Mouse (Mus musculus): ENCODE data around the gene Mpzl3. TPM values are rescaled to one million over a fixed set of nuclear protein-coding genes. Genes with fewer than 3 reads are reported as not detected.

The Mpzl3 gene
- polyA plus RNA-seq, 1 experiment from 2014 or later = 5.4 TPM

- Histone ChIP-seq H3K9ac (no peak overlapping the region), H3K36me3 (no peaks in the 10 kb centered on the region; the same call in 1 of the 2 replicates), H3K4me1 (replicated peaks) (no peaks in the 10 kb centered on the region), H3K27ac (no peak overlapping the region), H3K4me2 (replicated peaks) (no peak overlapping the region), H3K9me3 (no peaks in the 10 kb centered on the region), H3K4me3 (replicated peaks) (no peak overlapping the region), H3K27me3 (replicated peaks) (no peaks in the 10 kb centered on the region)
- WGBS = 91% methylated on average over 1 of the region's 1 CpGs
- ATAC-seq = no peak
Observed at GRCm38 (mm10) chr9:45049731-45050130, 5.3 kb upstream of the Mpzl3 start.

DNA sequence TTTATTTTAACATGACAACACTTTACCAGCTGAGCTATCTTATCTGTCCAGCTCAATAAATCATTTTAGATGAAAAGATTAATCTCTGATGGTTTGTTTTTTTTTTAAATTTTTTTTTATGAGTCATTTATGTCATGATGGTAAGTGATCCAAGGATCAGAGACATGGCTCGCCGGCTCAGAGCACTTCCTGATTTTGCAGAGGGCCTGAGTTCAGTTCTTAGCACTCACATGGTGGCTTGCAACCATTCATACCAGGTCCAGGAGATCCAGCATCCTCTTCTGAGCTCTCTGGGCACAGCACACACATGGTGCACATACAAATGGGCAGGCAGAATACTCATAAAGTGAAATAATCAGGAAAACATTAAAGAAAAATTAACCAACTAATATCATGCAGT lies 4.7 kb upstream of the Mpzl3 start:
- no peaks in the 10 kb centered on the region for H3K4me1 ChIP-seq (replicated peaks)
- no peaks in the 10 kb centered on the region for H3K27me3 ChIP-seq (replicated peaks)
- no peak for ATAC-seq
- no peaks in the 10 kb centered on the region; the same call in 1 of the 2 replicates for H3K36me3 ChIP-seq
- H3K9me3 ChIP-seq = no peaks in the 10 kb centered on the region
- no peak overlapping the region for H3K27ac ChIP-seq
- no peak overlapping the region for H3K4me2 ChIP-seq (replicated peaks)
- H3K9ac ChIP-seq = no peak overlapping the region
- no peak overlapping the region for H3K4me3 ChIP-seq (replicated peaks)
- 86% methylated on average over 2 of the region's 2 CpGs for WGBS

- H3K27ac ChIP-seq = no peak overlapping the region
Observed at GRCm38 (mm10) chr9:45058304-45058940, 3.4 kb downstream of the Mpzl3 start.

DNA sequence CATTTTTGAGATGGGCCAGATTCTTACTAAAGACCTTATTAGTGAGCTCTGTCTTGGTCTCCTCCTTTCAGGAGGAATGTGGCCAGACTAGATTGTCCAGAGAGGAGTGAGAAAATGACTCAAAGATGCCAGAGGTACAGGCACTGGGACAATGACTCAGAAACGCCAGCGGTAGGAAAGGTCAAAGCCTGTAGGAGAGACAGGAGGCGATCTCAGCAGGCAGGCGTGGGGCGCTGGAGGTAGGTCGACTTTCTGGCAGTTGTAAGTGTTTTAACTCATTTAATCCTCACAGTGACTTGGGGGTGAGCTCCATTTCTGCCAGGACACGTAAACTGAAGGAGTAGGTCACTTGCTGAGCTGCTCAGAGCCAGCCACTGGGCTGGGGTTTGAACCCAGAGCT lies 5.2 kb downstream of the Mpzl3 start:
- Histone ChIP-seq H3K4me1 (replicated peaks) (peaks cover 5% of the 10 kb centered on the region; the same call in 1 of the 2 replicates), H3K36me3 (no peaks in the 10 kb centered on the region), H3K27ac (no peak overlapping the region), H3K9me3 (no peaks in the 10 kb centered on the region), H3K4me3 (replicated peaks) (no peak overlapping the region), H3K4me2 (replicated peaks) (no peak overlapping the region), H3K9ac (no peak overlapping the region), H3K27me3 (replicated peaks) (no peaks in the 10 kb centered on the region)
- WGBS = 41% methylated on average over 7 of the region's 7 CpGs
- peak; percentile 35; the same call in 1 of the 2 replicates for ATAC-seq

More at GRCm38 (mm10) chr9:45058304-45058940, 3.4 kb downstream of the Mpzl3 start:
- no peak for ATAC-seq
- WGBS = 38% methylated on average over 5 of the region's 5 CpGs
- no peak overlapping the region for H3K4me3 ChIP-seq (replicated peaks)
- no peaks in the 10 kb centered on the region for H3K9me3 ChIP-seq
- no peaks in the 10 kb centered on the region for H3K36me3 ChIP-seq
- no peaks in the 10 kb centered on the region for H3K27me3 ChIP-seq (replicated peaks)
- H3K4me2 ChIP-seq (replicated peaks) = no peak overlapping the region
- no peak overlapping the region for H3K9ac ChIP-seq
- peaks cover 5% of the 10 kb centered on the region; the same call in 1 of the 2 replicates for H3K4me1 ChIP-seq (replicated peaks)

- no peaks in the 10 kb centered on the region for H3K36me3 ChIP-seq
- H3K4me2 ChIP-seq (replicated peaks) = no peak overlapping the region
- no peak overlapping the region for H3K27ac ChIP-seq
- H3K4me3 ChIP-seq (replicated peaks) = no peak overlapping the region
- H3K4me1 ChIP-seq (replicated peaks) = peaks cover 5% of the 10 kb centered on the region; the same call in 1 of the 2 replicates
- 46% methylated on average over 3 of the region's 3 CpGs for WGBS
- H3K9me3 ChIP-seq = no peaks in the 10 kb centered on the region
- peak; percentile 26; the same call in 1 of the 2 replicates for ATAC-seq
- H3K9ac ChIP-seq = no peak overlapping the region
- H3K27me3 ChIP-seq (replicated peaks) = no peaks in the 10 kb centered on the region
Observed at GRCm38 (mm10) chr9:45062677-45063076, 7.7 kb downstream of the Mpzl3 start.

GRCm38 (mm10) chr9:45064421-45064820 lies 9.4 kb downstream of the Mpzl3 start:
- ATAC-seq = no peak
- no peaks in the 10 kb centered on the region for H3K36me3 ChIP-seq
- no peak overlapping the region for H3K27ac ChIP-seq
- H3K27me3 ChIP-seq (replicated peaks) = no peaks in the 10 kb centered on the region
- no peak overlapping the region for H3K9ac ChIP-seq
- H3K4me2 ChIP-seq (replicated peaks) = no peak overlapping the region
- no peak overlapping the region for H3K4me3 ChIP-seq (replicated peaks)
- H3K9me3 ChIP-seq = no peaks in the 10 kb centered on the region
- WGBS = 89% methylated on average over 6 of the region's 6 CpGs
- peaks cover 5% of the 10 kb centered on the region; the same call in 1 of the 2 replicates for H3K4me1 ChIP-seq (replicated peaks)

GRCm38 (mm10) chr9:45066735-45067134 lies 11.7 kb downstream of the Mpzl3 start:
- Histone ChIP-seq H3K27me3 (replicated peaks) (no peaks in the 10 kb centered on the region), H3K4me1 (replicated peaks) (no peaks in the 10 kb centered on the region), H3K4me3 (replicated peaks) (no peak overlapping the region), H3K4me2 (replicated peaks) (no peak overlapping the region), H3K9ac (no peak overlapping the region), H3K36me3 (no peaks in the 10 kb centered on the region), H3K9me3 (no peaks in the 10 kb centered on the region), H3K27ac (no peak overlapping the region)
- WGBS = 77% methylated on average over 4 of the region's 4 CpGs
- ATAC-seq = no peak

DNA sequence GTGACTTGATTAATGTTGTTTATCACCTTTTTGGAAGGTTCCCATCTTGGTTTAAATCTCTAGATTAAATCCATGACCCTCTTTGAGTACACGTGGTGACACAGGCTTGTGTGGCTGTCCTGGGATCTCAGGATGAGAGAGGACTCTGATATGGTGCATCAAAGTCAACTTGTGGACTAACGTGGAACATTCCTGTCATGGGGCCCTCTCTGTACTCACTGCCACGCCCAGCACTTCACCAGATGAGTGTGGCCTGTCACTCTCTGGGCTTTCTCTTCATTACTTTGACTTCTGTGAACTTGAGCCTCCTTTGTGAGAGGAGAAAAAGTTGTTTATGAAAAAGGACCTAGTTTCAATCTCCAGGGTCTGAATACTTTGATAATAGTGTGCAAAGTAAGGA lies 16.8 kb downstream of the Mpzl3 start:
- 51% methylated on average over 3 of the region's 3 CpGs for WGBS
- Histone ChIP-seq H3K9ac (no peak overlapping the region), H3K4me1 (replicated peaks) (no peaks in the 10 kb centered on the region), H3K27ac (no peak overlapping the region), H3K27me3 (replicated peaks) (no peaks in the 10 kb centered on the region), H3K36me3 (no peaks in the 10 kb centered on the region), H3K4me3 (replicated peaks) (no peak overlapping the region), H3K9me3 (no peaks in the 10 kb centered on the region), H3K4me2 (replicated peaks) (no peak overlapping the region)
- no peak for ATAC-seq

- H3K4me3 ChIP-seq (replicated peaks) = no peak overlapping the region
- ATAC-seq = no peak
- WGBS = 70% methylated on average over 3 of the region's 3 CpGs
- no peak overlapping the region for H3K4me2 ChIP-seq (replicated peaks)
- H3K9me3 ChIP-seq = no peaks in the 10 kb centered on the region
- H3K27ac ChIP-seq = no peak overlapping the region
- no peaks in the 10 kb centered on the region for H3K4me1 ChIP-seq (replicated peaks)
- no peaks in the 10 kb centered on the region for H3K36me3 ChIP-seq
- H3K27me3 ChIP-seq (replicated peaks) = no peaks in the 10 kb centered on the region
- H3K9ac ChIP-seq = no peak overlapping the region
Observed at GRCm38 (mm10) chr9:45077859-45078258, 22.9 kb downstream of the Mpzl3 start.

- Histone ChIP-seq H3K9me3 (no peaks in the 10 kb centered on the region), H3K27me3 (replicated peaks) (no peaks in the 10 kb centered on the region), H3K27ac (no peak within 1 kb of the TSS), H3K4me3 (replicated peaks) (no peak within 1 kb of the TSS), H3K9ac (no peak within 1 kb of the TSS), H3K4me1 (replicated peaks) (no peaks in the 10 kb centered on the region), H3K36me3 (no peaks in the 10 kb centered on the region), H3K4me2 (replicated peaks) (no peak within 1 kb of the TSS)
- no peak for ATAC-seq
- 85% methylated on average over 5 of the region's 5 CpGs for WGBS
Observed at GRCm38 (mm10) chr9:45079011-45079410, 24.0 kb downstream of the Mpzl3 start, which contains the start of gene Jaml. Gene Jaml (plus strand): TSS chr9:45079183.

- no peaks in the 10 kb centered on the region for H3K4me1 ChIP-seq (replicated peaks)
- no peak overlapping the region for H3K9ac ChIP-seq
- H3K27me3 ChIP-seq (replicated peaks) = no peaks in the 10 kb centered on the region; the same call in 1 of the 2 replicates
- no peak overlapping the region for H3K4me3 ChIP-seq (replicated peaks)
- WGBS = 90% methylated on average over 3 of the region's 3 CpGs
- H3K36me3 ChIP-seq = no peaks in the 10 kb centered on the region
- H3K4me2 ChIP-seq (replicated peaks) = no peak overlapping the region
- H3K9me3 ChIP-seq = no peaks in the 10 kb centered on the region
- no peak overlapping the region for H3K27ac ChIP-seq
- ATAC-seq = no peak
Observed at GRCm38 (mm10) chr9:45083132-45083531, 28.1 kb downstream of the Mpzl3 start.

DNA sequence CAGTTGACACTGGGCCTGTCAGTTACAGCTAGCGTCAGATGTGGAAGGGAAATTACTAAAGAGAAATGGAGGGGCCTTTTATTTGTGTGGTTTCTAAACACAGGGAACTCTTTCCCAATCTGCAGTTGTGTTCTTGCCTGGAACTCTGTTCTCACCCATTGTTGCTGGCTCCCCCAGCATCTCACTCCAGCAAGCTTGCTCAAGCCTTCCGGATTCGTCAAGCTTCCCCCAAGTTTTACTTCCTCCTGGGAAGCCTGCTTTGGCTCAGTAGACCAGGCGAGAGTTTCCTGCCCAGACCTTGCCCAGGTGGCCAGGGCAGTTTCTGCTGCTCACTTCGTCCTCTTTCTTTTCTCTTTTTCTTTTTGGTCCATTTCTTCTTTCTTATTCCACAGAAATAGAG lies 29.6 kb downstream of the Mpzl3 start:
- H3K9ac ChIP-seq = no peak overlapping the region
- ATAC-seq = no peak

More for the DNA sequence above, 29.6 kb downstream of the Mpzl3 start:
- Histone ChIP-seq H3K27ac (no peak overlapping the region), H3K4me3 (replicated peaks) (no peak overlapping the region), H3K4me2 (replicated peaks) (no peak overlapping the region), H3K9me3 (no peaks in the 10 kb centered on the region), H3K36me3 (no peaks in the 10 kb centered on the region), H3K4me1 (replicated peaks) (no peaks in the 10 kb centered on the region), H3K27me3 (replicated peaks) (no peaks in the 10 kb centered on the region; the same call in 1 of the 2 replicates)
- WGBS = 67% methylated on average over 5 of the region's 5 CpGs

All from intestine, embryonic 15.5 days (tissue).